Mouse (Mus musculus) heart, postnatal 0 days (tissue): ENCODE data around the gene Patj. TPM values are rescaled to one million over a fixed set of nuclear protein-coding genes. Genes with fewer than 3 reads are reported as not detected.

Source experiments
- ATAC-seq: fragments of 200-750 bp; cut with Nextera tagmentation; 2 replicates; pipeline ENCODE4 v1.8.0; 2017; ENCODE audit warnings: low read depth, moderate number of reproducible peaks, moderate library complexity; ENCODE audit not compliant: insufficient read depth
- DNase-seq: peaks from one replicate; pipeline ENCODE4 v3.0.0-alpha.2; 2016; ENCODE audit warnings: low spot score
- H3K27ac ChIP-seq: fragments of 300-500 bp; sonication (generic); 2 replicates; pipeline ENCODE4 v1.5.1; 2014; ENCODE audit warnings: low read depth, mild to moderate bottlenecking
- H3K27me3 ChIP-seq: fragments of 300-500 bp; sonication (generic); 2 replicates; pipeline ENCODE4 v1.6.1; 2014; ENCODE audit warnings: low read length, mixed read lengths; ENCODE audit not compliant: control insufficient read depth, insufficient read depth
- H3K36me3 ChIP-seq: fragments of 300-500 bp; sonication (generic); replicated peaks from 2 replicates; pipeline ENCODE4 v1.6.1; 2014; ENCODE audit warnings: low read length, mixed read lengths; ENCODE audit not compliant: control insufficient read depth, insufficient read depth
- H3K4me1 ChIP-seq: fragments of 300-500 bp; sonication (generic); 2 replicates; pipeline ENCODE4 v1.6.1; 2014; ENCODE audit warnings: antibody characterized with exemption; ENCODE audit not compliant: control insufficient read depth, insufficient read depth
- H3K4me2 ChIP-seq: fragments of 300-500 bp; sonication (generic); 2 replicates; pipeline ENCODE4 v1.6.1; 2014; ENCODE audit warnings: low read depth, mild to moderate bottlenecking, low read length, moderate library complexity
- H3K4me3 ChIP-seq: fragments of 300-500 bp; sonication (generic); 2 replicates; pipeline ENCODE4 v1.5.1; 2014; ENCODE audit warnings: low read depth, low read length
- H3K9ac ChIP-seq: fragments of 300-500 bp; sonication (generic); replicated peaks from 2 replicates; pipeline ENCODE4 v1.6.1; 2014; ENCODE audit warnings: low read depth, low read length, mixed read lengths
- H3K9me3 ChIP-seq: fragments of 300-500 bp; sonication (generic); replicated peaks from 2 replicates; pipeline ENCODE4 v1.6.1; 2016; ENCODE audit warnings: low read length; ENCODE audit not compliant: control insufficient read depth
- CTCF ChIP-seq: IDR thresholded peaks from 2 replicates; pipeline ENCODE4 v1.5.1; 2016; ENCODE audit warnings: antibody characterized with exemption, control low read depth, low read depth
- EP300 ChIP-seq: IDR thresholded peaks from 2 replicates; pipeline ENCODE4 v1.6.1; 2016; ENCODE audit warnings: antibody characterized with exemption, low read depth
- WGBS: fragments of 180-500 bp; shearing (Covaris S2); extraction: QIAGEN DNeasy Blood & Tissue Kit; methylation state at CpG from one replicate; pipeline ENCODE4 v1.1.7; 2014; 5-methylcytosine and 5-hydroxymethylcytosine counted together
- polyA plus RNA-seq: library from polyadenylated mRNA; unstranded; fragments of >200 nt; fragmentation: Nextera tagmentation; extraction: Ambion mirVana; gene quantifications from 2 replicates; pipeline ENCODE4 v1.2.1, GENCODE M21; 2015
- total RNA-seq: library from RNA; depleted of rRNA; stranded (reverse); fragments of >200 nt; gene quantifications from 2 replicates; pipeline ENCODE4 v1.2.3, GENCODE M21; 2014; ENCODE audit warnings: low replicate concordance

Patj gene
- total and polyA plus RNA-seq, 2 experiments from 2014 or later: 5.2 to 1,302 TPM

DNA sequence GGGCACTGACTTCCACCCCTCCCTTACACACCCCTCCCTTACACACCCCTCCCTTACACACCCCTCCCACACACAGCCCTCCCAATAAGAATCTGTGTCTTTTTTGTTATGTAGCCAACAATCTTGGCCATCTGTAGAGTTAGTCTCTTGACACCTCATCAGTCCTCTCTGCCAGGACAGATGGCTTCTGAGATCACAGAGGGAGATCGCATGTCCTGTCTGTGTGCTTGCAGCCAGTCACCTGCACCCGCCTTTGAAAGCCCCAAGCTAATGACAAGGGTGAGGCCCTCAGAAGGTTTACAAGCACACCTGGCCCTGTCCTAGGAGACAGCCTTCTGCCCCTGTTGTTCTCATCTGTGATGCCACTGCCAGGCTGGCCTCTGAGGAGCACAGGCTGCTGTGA lies 258.8 kb downstream of the Patj start:
- H3K9me3 ChIP-seq: no peaks in the 10 kb centered on the region
- no peak overlapping the region for H3K27ac ChIP-seq
- H3K27me3 ChIP-seq: no peaks in the 10 kb centered on the region
- 79% methylated on average over 2 of the region's 2 CpGs for WGBS
- no peak overlapping the region for H3K4me2 ChIP-seq
- ATAC-seq: no peak
- H3K9ac ChIP-seq: no peak overlapping the region
- DNase-seq: no peak
- H3K4me1 ChIP-seq: no peaks in the 10 kb centered on the region
- H3K36me3 ChIP-seq: 0 out of 2 replicates have a peak, but pooled peaks cover 3% of the 10 kb centered on the region
- no peak for TF ChIP-seq EP300
- no peak for TF ChIP-seq CTCF
- no peak overlapping the region for H3K4me3 ChIP-seq

DNA sequence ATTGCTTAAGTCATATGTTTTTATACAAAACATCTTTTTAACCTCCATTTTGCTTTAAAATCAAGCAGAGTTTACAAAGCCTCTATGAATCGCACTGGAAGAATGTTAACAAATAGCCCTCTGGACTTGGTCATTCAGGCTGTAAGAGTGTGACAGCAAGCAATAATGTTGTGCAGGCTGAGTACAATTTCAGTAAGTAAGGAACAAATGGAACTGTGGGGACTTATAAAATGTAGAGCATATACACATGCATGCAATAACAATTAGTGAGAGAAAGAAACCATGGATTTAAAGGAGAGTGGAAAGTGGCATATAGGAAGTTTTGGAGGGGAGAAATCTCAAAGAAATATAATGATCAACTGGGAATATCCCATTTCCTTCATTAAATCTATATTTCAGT lies 261.2 kb downstream of the Patj start:
- WGBS: 74% methylated on average over 1 of the region's 1 CpGs
- TF ChIP-seq EP300: no peak
- TF ChIP-seq CTCF: no peak
- Histone ChIP-seq H3K4me1 (no peaks in the 10 kb centered on the region), H3K27ac (no peak overlapping the region), H3K27me3 (no peaks in the 10 kb centered on the region), H3K4me3 (no peak overlapping the region), H3K9ac (no peak overlapping the region), H3K4me2 (no peak overlapping the region), H3K36me3 (0 out of 2 replicates have a peak, but pooled peaks cover 3% of the 10 kb centered on the region), H3K9me3 (no peaks in the 10 kb centered on the region)
- no peak for DNase-seq
- ATAC-seq: no peak

DNA sequence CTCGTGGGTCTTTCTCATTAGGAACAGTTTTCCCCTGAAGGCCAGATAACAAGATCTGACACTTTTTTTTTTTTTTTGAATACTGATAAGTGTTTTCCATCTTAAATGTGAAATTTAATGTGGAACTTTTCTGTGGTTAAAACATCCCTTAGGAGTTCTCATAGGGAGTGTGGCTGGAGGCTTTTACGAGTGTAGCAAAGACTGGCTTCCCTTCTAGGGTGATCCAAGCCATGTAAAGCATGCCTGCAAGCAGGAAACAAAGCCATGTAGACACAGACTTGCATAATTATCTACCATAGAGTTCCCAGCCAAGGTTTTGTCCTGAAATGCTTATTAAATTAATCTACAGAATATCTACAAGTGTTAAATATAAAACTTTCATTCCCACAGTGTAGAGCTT lies 263.4 kb downstream of the Patj start:
- Histone ChIP-seq H3K4me1 (no peaks in the 10 kb centered on the region), H3K4me2 (no peak overlapping the region), H3K27me3 (no peaks in the 10 kb centered on the region), H3K9me3 (peaks cover 9% of the 10 kb centered on the region; the same call in 1 of the 2 replicates), H3K4me3 (no peak overlapping the region), H3K9ac (no peak overlapping the region), H3K27ac (no peak overlapping the region), H3K36me3 (no peaks in the 10 kb centered on the region)
- no peak for TF ChIP-seq EP300
- TF ChIP-seq CTCF: no peak
- no peak for DNase-seq
- WGBS: 65% methylated on average over 2 of the region's 2 CpGs
- ATAC-seq: no peak

DNA sequence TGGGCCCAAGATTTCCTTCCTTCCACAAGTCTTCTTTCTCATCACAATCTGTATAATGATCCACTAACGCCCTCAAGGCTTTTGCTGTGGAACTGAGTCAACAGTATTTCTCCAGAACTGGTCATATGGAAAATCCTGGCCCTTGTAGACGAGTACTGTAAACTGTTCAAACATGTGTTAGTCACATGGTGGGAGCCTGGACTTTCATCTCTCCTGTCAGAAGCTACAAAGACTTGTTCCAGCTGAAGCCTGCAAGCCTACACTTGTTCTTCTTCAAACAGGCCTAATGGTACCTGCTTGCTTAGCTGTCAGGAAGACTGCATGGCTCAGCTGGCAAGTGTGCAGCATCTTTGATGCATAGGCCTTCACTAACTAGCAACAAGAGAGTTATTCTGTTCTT lies 264.9 kb downstream of the Patj start:
- no peaks in the 10 kb centered on the region for H3K4me1 ChIP-seq
- no peak overlapping the region for H3K4me3 ChIP-seq
- H3K27ac ChIP-seq: no peak overlapping the region
- H3K9me3 ChIP-seq: peaks cover 9% of the 10 kb centered on the region; the same call in 1 of the 2 replicates
- H3K4me2 ChIP-seq: no peak overlapping the region
- no peak overlapping the region for H3K9ac ChIP-seq
- no peak for TF ChIP-seq EP300
- no peak for TF ChIP-seq CTCF
- ATAC-seq (no peak), DNase-seq (no peak)
- no peaks in the 10 kb centered on the region for H3K36me3 ChIP-seq
- H3K27me3 ChIP-seq: no peaks in the 10 kb centered on the region
- 80% methylated on average over 2 of the region's 2 CpGs for WGBS

DNA sequence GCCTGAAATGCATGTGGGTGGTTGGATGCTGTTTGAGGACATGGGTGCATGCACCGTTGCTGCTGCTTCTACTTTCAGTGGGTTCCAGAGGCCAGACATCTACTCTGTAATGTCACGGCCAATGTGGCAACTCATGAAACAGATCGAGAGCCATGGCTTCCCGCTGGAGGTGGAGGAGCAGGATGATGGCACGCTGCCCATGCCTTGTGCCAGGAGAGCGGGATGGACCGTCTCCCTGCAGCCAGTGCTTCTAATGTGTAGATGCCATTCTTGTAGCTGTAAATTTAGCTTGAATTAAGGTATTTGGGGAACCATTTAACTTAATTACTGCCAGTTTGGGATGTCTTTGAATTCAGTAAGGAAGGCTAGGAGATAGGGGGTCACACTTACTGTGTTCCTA lies 270.3 kb downstream of the Patj start:
- WGBS: 86% methylated on average over 7 of the region's 7 CpGs

DNA sequence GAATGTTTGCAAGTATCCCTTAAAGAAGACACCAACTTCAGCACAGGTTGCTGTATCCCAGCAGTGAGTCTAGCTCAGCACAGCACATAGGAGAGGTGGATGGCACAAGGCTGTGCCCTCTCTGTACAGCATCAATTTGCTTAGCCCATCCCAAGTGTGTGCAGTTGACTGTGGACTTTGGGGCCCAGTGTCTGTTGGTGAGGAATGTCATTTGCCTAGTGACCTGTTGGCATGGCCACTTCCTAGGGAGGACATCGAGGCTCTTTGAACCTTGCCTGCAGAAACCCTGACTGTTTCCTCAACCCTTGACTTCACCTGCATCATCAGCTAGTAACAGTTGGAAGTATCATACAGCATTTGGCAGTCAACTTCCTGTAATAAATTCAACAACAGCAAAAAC lies 270.9 kb downstream of the Patj start:
- TF ChIP-seq EP300 (no peak), CTCF (no peak)
- no peak overlapping the region for H3K4me3 ChIP-seq
- ATAC-seq (no peak), DNase-seq (no peak)
- no peak overlapping the region for H3K27ac ChIP-seq
- H3K9ac ChIP-seq: no peak overlapping the region
- no peak overlapping the region for H3K4me2 ChIP-seq
- H3K9me3 ChIP-seq: peaks cover 9% of the 10 kb centered on the region; the same call in 1 of the 2 replicates
- WGBS: 71% methylated on average over 1 of the region's 1 CpGs
- H3K4me1 ChIP-seq: no peaks in the 10 kb centered on the region
- no peaks in the 10 kb centered on the region for H3K36me3 ChIP-seq
- no peaks in the 10 kb centered on the region for H3K27me3 ChIP-seq

More for the DNA sequence above, 270.3 kb downstream of the Patj start:
- Histone ChIP-seq H3K4me3 (no peak overlapping the region), H3K9me3 (peaks cover 9% of the 10 kb centered on the region; the same call in 1 of the 2 replicates), H3K4me2 (no peak overlapping the region), H3K36me3 (no peaks in the 10 kb centered on the region), H3K4me1 (no peaks in the 10 kb centered on the region), H3K27ac (no peak overlapping the region), H3K9ac (no peak overlapping the region), H3K27me3 (no peaks in the 10 kb centered on the region)
- DNase-seq (no peak), ATAC-seq (no peak)
- TF ChIP-seq EP300 (no peak), CTCF (no peak)
